Mouse (Mus musculus): ENCODE measurements around the gene Vps50.

GRCm38 (mm10) chr6:3585402-3585801 lies 87.2 kb downstream of the Vps50 start:
- TF ChIP-seq CTCF (IDR thresholded peaks at IDR 0.05; ENCODE audit: low read depth, low read length) = no peak
- no peak for TF ChIP-seq POLR2A (IDR thresholded peaks at IDR 0.05; ENCODE audit: borderline replicate concordance, low read depth, low read length)
